Mouse (Mus musculus): ENCODE results near the gene Gimd1.

DNA sequence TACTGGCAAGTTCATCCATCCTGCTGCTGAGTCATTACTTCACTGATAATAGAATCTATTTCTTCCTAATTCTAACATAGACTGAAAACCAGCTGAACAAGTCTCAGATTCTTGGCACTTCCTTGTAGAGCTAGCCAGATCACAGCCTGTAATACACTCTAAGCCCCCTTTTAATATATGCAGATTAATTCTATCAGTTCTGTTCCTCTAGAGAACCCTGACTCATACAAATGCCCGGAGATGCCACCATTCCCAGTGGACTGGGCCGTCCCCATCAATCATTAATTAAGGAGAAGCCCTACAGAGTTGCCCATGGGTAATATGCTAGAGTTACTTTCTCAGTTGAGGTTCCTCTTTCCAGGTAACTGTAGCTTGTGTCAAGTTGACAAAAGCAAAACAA lies 26.3 kb downstream of the Gimd1 start:
- TF ChIP-seq CTCF (IDR thresholded peaks at IDR 0.05; ENCODE audit: extremely low read depth, insufficient read length, insufficient replicate concordance, low read depth, low read length) (no peak), POLR2A (IDR thresholded peaks at IDR 0.05; ENCODE audit: low read depth, low read length) (no peak)

Measured in small intestine, adult 2 months (tissue).